Mouse (Mus musculus) lung, embryonic 15.5 days (tissue): ENCODE data around the gene Hnrnpab. TPM values are rescaled to one million over a fixed set of nuclear protein-coding genes. Genes with fewer than 3 reads are reported as not detected.

Experiments used
- ATAC-seq: fragments of 200-750 bp; cut with Nextera tagmentation; 2 replicates; pipeline ENCODE4 v1.8.0; 2017; ENCODE audit warnings: moderate number of reproducible peaks, borderline replicate concordance; ENCODE audit not compliant: low FRiP score, low TSS enrichment; ENCODE audit errors: extremely low read depth
- H3K27ac ChIP-seq: fragments of 300-500 bp; sonication (generic); 2 replicates; pipeline ENCODE4 v1.5.1; 2015; ENCODE audit warnings: moderate library complexity, mild to moderate bottlenecking, inconsistent platforms
- H3K27me3 ChIP-seq: fragments of 300-500 bp; sonication (generic); 2 replicates; pipeline ENCODE4 v1.6.1; 2015; ENCODE audit warnings: inconsistent platforms
- H3K36me3 ChIP-seq: fragments of 300-500 bp; sonication (generic); 2 replicates; pipeline ENCODE4 v1.6.1; 2015; ENCODE audit warnings: inconsistent platforms
- H3K4me1 ChIP-seq: fragments of 300-500 bp; sonication (generic); 2 replicates; pipeline ENCODE4 v1.6.1; 2015; ENCODE audit warnings: inconsistent platforms
- H3K4me2 ChIP-seq: fragments of 300-500 bp; sonication (generic); 2 replicates; pipeline ENCODE4 v1.6.1; 2015; ENCODE audit warnings: inconsistent platforms, mild to moderate bottlenecking, moderate library complexity
- H3K4me3 ChIP-seq: fragments of 300-500 bp; sonication (generic); 2 replicates; pipeline ENCODE4 v1.5.1; 2015; ENCODE audit warnings: mild to moderate bottlenecking, inconsistent platforms
- H3K9ac ChIP-seq: fragments of 300-500 bp; sonication (generic); 2 replicates; pipeline ENCODE4 v1.6.1; 2015; ENCODE audit warnings: inconsistent platforms
- H3K9me3 ChIP-seq: fragments of 300-500 bp; sonication (generic); 2 replicates; pipeline ENCODE4 v1.6.1; 2016; ENCODE audit warnings: inconsistent platforms
- WGBS: fragments of 180-500 bp; shearing (Covaris S2); methylation state at CpG from one replicate; pipeline ENCODE4 v1.1.7; 2015; 5-methylcytosine and 5-hydroxymethylcytosine counted together
- polyA plus RNA-seq: library from polyadenylated mRNA; unstranded; fragments of >200 nt; fragmentation: Nextera tagmentation; extraction: Ambion mirVana; gene quantifications from 2 replicates; pipeline ENCODE4 v1.2.1, GENCODE M21; 2015

Gene Hnrnpab
- 465 and 488 TPM in 2 replicates for polyA plus RNA-seq

DNA sequence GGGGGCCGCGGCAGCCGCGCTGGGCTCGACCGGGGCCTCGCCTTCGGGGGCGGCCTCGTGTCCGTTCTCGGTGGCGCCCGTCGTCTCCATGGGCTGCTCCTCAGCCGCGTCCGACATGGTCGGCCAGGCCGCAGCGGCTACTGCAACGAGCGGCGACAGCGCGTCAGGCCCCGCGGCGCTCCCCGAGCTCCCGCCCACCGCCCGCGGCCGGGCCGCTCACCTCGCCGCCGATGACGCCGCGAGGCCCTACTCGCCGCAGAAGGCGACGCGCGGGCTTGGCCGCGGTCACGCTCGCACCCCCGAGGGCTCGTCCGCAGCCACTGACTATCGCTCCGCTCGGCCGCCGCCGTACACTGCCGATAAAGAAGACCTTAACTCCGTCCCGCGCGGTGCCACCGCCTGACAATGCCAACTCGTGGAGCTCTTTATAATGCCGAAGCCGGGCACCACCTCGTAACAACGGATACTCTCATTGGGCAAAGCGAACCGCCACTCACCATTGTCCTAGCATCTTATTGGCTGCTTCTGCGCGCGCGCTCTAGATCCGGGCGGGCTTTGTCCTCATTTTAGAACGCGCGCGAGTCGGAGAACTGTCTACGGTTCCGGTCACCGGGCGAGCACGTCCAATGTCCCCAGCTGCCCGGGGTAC, at the start of gene Hnrnpab:
Gene Hnrnpab, minus strand, starts transcription at position 401 of the 649 bp plus-strand sequence.
- Histone ChIP-seq H3K4me3 (peak within 1 kb of the TSS; percentile 99), H3K27ac (peak within 1 kb of the TSS; percentile 94), H3K4me1 (peaks cover 33% of the 10 kb centered on the region), H3K9ac (peak within 1 kb of the TSS; percentile 99), H3K27me3 (no peaks in the 10 kb centered on the region), H3K36me3 (peaks cover 40% of the 10 kb centered on the region), H3K9me3 (no peaks in the 10 kb centered on the region), H3K4me2 (peak within 1 kb of the TSS; percentile 80)
- peak; percentile 93 for ATAC-seq
- WGBS: under 1% methylated on average over 83 of the region's 91 CpGs

DNA sequence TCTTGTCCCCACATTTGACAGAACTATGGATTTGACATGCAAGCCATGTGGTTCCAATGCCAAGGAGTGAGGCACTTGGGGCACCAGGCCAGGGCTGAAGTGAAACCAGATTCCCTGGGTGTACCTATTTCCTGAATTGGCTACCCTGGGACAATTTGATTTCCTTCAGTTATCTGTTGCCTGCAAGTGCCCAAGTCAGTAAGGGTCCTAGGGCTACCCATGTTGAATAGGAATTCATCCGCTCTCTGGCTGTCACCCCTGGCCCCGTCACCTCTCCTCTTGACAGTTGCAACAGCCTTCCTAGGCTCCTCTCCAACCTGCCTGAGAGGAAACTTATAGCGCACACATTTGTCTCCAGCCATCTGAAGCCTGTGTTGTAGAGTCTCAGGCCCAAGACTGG, 48.2 kb upstream of the Hnrnpab start:
- Histone ChIP-seq H3K4me2 (no peak overlapping the region), H3K4me1 (peaks cover 24% of the 10 kb centered on the region; the same call in 1 of the 2 replicates), H3K36me3 (no peaks in the 10 kb centered on the region), H3K9ac (no peak overlapping the region), H3K27ac (no peak overlapping the region), H3K27me3 (no peaks in the 10 kb centered on the region), H3K4me3 (no peak overlapping the region), H3K9me3 (no peaks in the 10 kb centered on the region)
- no peak for ATAC-seq
- 84% methylated on average over 3 of the region's 3 CpGs for WGBS

DNA sequence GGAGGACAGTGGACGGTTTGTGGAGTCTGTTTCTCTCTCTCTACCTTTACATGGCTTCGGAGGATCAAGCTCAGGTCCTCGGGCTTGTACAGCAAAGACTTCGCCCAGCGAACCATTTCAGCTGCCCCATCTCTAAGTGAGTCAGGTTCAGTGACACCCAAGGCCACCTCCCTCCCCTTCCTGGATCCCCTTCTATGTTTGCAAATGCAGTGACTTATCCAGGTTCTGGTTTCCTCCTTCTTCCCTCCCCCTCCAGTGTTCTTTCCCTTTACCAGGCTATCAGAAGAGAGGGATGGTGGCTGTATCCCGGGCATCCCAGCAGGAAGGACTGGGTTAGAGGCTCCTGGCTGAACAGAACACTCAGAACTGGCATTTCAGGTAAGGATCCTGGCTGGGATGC, 47.1 kb upstream of the Hnrnpab start:
- no peaks in the 10 kb centered on the region for H3K9me3 ChIP-seq
- H3K9ac ChIP-seq: no peak overlapping the region
- 79% methylated on average over 6 of the region's 6 CpGs for WGBS
- no peaks in the 10 kb centered on the region for H3K36me3 ChIP-seq
- peaks cover 31% of the 10 kb centered on the region for H3K4me1 ChIP-seq
- H3K4me3 ChIP-seq: no peak overlapping the region
- ATAC-seq: no peak
- peaks cover 3% of the 10 kb centered on the region; the same call in 1 of the 2 replicates for H3K27me3 ChIP-seq
- no peak overlapping the region for H3K4me2 ChIP-seq
- no peak overlapping the region for H3K27ac ChIP-seq

DNA sequence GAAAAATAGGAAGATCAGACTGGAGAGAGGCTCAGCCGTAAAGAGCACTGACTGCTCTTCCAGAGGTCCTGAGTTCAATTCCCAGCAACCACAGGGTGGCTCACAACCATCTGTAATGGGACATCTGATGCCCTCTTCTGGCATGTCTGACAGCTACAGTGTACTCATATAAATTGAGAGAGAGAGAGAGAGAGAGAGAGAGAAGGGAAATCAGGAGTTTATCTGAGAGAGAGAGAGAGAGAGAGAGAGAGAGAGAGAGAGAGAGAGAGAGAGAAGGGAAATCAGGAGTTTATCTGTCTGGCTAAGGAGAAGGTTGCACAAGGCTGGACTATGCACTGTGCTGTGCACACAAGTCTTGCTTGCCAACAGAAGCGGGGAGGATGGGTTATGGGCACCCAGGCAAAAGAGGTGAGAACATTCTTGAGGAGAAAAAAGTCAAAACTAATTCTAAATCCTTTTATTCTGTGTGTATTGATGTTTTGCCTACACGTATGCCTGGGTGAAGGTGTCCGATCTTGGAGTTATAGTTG, 46.3 kb upstream of the Hnrnpab start:
- Histone ChIP-seq H3K9ac (no peak overlapping the region), H3K27me3 (peaks cover 3% of the 10 kb centered on the region; the same call in 1 of the 2 replicates), H3K9me3 (no peaks in the 10 kb centered on the region), H3K4me1 (peaks cover 31% of the 10 kb centered on the region), H3K36me3 (no peaks in the 10 kb centered on the region), H3K4me2 (no peak overlapping the region), H3K4me3 (no peak overlapping the region), H3K27ac (no peak overlapping the region)
- 85% methylated on average over 4 of the region's 4 CpGs for WGBS
- no peak for ATAC-seq

DNA sequence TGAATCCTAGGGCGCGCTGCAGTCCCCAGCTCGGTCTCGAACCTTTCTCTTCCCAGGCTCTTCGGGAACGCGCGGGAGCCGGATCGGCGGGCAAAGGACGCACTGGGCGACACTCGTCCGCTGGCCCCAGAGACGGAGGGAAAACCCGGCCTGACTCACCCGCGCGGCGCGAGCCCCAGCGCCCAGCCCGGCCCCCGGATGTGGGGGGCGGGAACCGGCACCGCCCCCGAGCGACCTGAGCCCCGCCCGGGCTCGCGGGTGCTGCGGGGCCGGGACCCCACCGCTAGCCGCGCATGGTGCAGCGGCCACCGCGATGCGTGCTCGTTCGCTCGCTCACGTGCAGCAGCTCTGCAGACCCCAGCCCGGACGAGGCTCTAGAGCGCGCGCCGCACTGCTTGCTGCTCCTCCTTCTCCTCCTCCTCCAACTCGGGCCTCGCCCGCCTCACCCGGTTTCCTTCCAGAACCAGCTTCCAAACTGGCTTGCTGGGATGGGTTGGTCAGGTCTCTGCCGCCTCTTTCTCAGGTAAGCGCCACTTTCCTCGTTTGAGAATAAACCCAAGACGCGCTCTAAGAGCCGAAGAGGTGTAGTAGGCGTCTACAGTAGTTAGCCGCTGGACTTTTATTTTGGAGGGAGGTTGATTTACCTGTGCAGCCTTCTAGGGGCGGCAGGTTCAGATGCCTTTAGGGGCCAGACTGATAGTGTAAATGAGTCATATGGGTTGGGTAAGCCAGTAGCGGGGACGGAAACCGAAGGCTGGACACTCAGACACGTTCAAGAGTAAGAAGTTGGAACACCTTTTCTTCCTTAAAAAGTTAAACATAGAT, 44.3 kb upstream of the Hnrnpab start, which contains the start of the genes N4bp3 and D930048N14Rik:
Gene N4bp3, minus strand, starts transcription at position 152 of the 825 bp plus-strand sequence.
Gene D930048N14Rik, plus strand, starts transcription at position 264 of the 825 bp plus-strand sequence.
- Histone ChIP-seq H3K36me3 (no peaks in the 10 kb centered on the region), H3K4me1 (peaks cover 27% of the 10 kb centered on the region), H3K27me3 (peaks cover 3% of the 10 kb centered on the region; the same call in 1 of the 2 replicates), H3K9ac (peak within 1 kb of the TSS; percentile 66), H3K4me2 (peak within 1 kb of the TSS; percentile 92), H3K27ac (peak within 1 kb of the TSS; percentile 66), H3K4me3 (peak within 1 kb of the TSS; percentile 65), H3K9me3 (no peaks in the 10 kb centered on the region)
- ATAC-seq: peak; percentile 82
- 2% methylated on average over 64 of the region's 70 CpGs for WGBS

DNA sequence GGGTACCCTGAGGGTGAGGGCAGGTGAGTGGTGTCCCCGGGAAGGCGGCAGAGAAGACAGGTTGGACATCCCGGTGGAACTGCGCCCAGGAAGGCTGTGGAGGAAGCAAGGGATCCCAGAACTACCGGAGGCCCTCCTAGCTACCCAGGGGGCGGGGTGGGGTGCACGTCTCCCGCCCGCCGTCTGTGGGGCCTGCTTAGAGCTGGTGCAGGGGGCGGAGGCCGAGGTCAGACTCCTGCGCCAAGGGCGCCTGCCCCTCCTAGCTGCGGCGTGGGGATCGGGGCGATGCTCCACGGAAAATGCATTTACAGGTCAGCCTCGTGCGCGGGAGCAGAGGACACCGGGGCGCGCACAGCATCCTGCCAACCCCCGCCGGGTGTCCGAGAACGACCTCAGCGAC, 43.6 kb upstream of the Hnrnpab start:
- H3K4me2 ChIP-seq: peak overlapping the region; percentile 92
- no peaks in the 10 kb centered on the region for H3K9me3 ChIP-seq
- peak overlapping the region; percentile 66 for H3K9ac ChIP-seq
- H3K4me3 ChIP-seq: peak overlapping the region; percentile 65
- H3K36me3 ChIP-seq: no peaks in the 10 kb centered on the region
- H3K4me1 ChIP-seq: peaks cover 33% of the 10 kb centered on the region
- 2% methylated on average over 30 of the region's 30 CpGs for WGBS
- peak overlapping the region; percentile 66 for H3K27ac ChIP-seq
- peak; percentile 16; the same call in 1 of the 2 replicates for ATAC-seq
- H3K27me3 ChIP-seq: peaks cover 3% of the 10 kb centered on the region; the same call in 1 of the 2 replicates

DNA sequence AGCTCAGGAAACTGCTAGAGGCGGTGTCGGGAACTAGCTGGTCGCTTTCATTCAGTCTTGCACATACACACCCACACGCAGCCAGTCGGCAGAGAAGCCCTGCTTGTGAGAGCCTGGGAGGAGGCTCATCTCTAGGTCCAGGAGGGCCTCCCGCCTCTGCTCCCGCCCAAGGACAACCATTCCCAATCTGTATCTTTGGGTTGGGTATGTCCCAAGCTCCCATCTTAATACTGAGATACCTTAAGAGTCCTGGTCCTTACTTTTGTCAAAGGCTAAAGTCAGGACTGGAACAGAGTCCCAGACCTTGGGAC, 43.2 kb upstream of the Hnrnpab start:
- Histone ChIP-seq H3K4me2 (peak overlapping the region; percentile 92), H3K4me1 (peaks cover 37% of the 10 kb centered on the region), H3K9me3 (no peaks in the 10 kb centered on the region), H3K9ac (peak overlapping the region; percentile 66), H3K36me3 (peaks cover 2% of the 10 kb centered on the region; the same call in 1 of the 2 replicates), H3K27ac (peak overlapping the region; percentile 66), H3K4me3 (peak overlapping the region; percentile 65), H3K27me3 (peaks cover 3% of the 10 kb centered on the region; the same call in 1 of the 2 replicates)
- ATAC-seq: no peak
- 3% methylated on average over 7 of the region's 7 CpGs for WGBS

DNA sequence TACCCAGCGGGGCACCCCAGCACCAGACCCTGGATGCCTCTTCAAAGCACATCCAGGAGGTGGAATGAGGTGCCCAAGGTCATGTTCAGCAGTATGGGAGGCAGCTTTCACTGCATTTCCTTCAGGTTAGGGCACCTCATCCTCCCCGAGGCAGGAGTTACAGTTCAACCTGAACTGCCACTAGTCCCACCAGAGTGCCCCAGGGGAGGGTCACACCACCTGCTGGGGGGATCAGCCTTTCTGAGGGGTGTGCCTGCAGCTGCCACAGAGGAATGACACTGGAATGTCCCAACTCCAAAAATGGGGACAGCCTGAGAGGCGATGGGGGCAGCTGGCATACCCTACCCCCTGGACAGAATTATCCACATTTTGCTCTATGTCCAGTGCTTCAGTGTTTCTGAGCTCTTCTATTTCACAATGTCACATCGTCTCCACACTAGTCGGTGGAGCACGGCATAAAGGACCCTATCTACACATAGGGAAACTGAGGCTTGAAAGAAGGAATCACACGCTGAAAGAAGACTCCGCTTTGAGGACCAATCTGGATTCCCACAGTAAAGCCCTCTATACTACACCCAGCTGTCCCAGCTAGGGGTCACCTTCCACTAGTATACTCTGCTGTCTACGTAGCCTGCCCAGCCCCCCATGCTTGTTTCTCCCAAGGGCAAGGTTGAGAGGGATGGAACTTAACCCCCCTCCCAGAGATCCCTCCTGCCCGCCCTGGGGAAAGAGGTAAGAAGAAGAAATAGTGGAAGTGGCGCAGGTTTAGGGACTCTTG, 42.7 kb upstream of the Hnrnpab start:
- H3K36me3 ChIP-seq: peaks cover 5% of the 10 kb centered on the region; the same call in 1 of the 2 replicates
- H3K9me3 ChIP-seq: no peaks in the 10 kb centered on the region
- 43% methylated on average over 11 of the region's 11 CpGs for WGBS
- peaks cover 3% of the 10 kb centered on the region; the same call in 1 of the 2 replicates for H3K27me3 ChIP-seq
- H3K27ac ChIP-seq: peak overlapping the region; percentile 66
- H3K4me3 ChIP-seq: peak overlapping the region; percentile 65
- H3K4me1 ChIP-seq: peaks cover 43% of the 10 kb centered on the region
- peak overlapping the region; percentile 66 for H3K9ac ChIP-seq
- no peak for ATAC-seq
- peak overlapping the region; percentile 92 for H3K4me2 ChIP-seq

DNA sequence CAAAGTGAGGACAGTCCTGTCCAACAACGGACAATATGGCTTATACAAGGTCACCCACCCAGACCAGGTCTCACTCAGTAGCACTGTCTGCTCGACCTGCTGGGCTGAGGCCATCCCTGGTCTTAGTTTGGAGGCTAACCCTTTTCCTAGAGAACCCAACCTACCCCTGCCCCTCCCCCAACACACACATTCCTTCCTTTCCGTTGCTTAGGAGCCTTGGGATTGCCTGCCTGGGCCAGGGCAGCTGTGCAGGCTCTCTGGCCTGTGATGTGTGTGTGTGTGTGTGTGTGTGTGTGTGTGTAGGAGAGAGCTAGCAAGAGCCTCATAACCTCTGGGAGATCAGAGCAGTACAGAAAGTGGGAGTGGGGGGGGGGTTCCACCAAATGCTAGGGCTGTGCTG, 41.9 kb upstream of the Hnrnpab start:
- 19% methylated on average over 3 of the region's 3 CpGs for WGBS
- ATAC-seq: no peak
- H3K27me3 ChIP-seq: peaks cover 3% of the 10 kb centered on the region; the same call in 1 of the 2 replicates
- H3K4me3 ChIP-seq: peak overlapping the region; percentile 65
- peaks cover 5% of the 10 kb centered on the region; the same call in 1 of the 2 replicates for H3K36me3 ChIP-seq
- H3K9me3 ChIP-seq: no peaks in the 10 kb centered on the region
- H3K27ac ChIP-seq: peak overlapping the region; percentile 66
- H3K4me2 ChIP-seq: peak overlapping the region; percentile 92
- peak overlapping the region; percentile 66; the same call in 1 of the 2 replicates for H3K9ac ChIP-seq
- H3K4me1 ChIP-seq: peaks cover 46% of the 10 kb centered on the region

DNA sequence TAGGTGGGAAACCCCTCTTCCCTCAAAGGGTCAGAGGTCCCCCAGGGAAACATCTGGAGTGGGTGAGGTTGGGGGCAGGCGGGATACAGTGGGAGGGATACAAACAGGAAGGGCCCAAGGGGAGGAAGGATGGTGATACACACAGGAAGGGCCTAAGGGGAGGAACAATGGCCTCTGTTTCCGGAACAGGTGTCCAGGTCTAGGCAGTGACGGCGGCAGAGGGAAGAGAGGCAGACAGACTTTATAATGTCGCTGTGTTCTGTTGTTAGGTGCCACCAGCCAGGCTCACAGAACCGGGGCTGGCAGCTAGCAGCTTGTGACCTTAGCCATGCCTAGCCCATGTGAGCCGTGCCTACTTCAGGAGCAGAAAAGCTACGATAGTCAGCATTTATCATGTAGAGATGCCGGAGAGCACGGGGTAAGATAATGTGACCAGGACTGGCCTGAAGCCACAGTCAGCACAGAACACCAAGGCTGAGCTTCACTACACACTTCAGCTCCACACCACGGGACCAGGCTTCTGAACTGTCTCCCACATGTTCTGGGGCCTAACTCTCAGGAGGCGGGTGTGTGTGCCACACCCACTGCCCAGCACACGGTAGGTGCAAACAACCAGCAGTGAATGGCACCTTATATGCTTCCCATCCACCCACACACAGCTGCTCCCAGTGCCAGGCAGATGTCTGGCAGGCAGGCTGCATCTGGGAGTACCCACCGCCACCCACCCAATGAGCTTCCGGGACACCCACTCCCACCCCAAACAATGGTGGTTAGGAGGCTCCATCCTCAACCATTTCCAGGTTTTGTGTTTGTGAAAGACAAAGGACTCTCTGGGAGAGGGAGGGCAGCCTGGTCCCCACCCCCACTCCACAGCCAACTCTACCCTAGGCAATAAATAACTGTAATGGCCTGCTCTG, 40.4 kb upstream of the Hnrnpab start:
- H3K4me3 ChIP-seq: peak overlapping the region; percentile 20

More for the DNA sequence above, 40.4 kb upstream of the Hnrnpab start:
- WGBS: 64% methylated on average over 15 of the region's 15 CpGs
- Histone ChIP-seq H3K9ac (no peak overlapping the region), H3K36me3 (peaks cover 10% of the 10 kb centered on the region), H3K4me2 (peak overlapping the region; percentile 92), H3K27me3 (peaks cover 3% of the 10 kb centered on the region; the same call in 1 of the 2 replicates), H3K27ac (peak overlapping the region; percentile 79), H3K9me3 (no peaks in the 10 kb centered on the region), H3K4me1 (peaks cover 52% of the 10 kb centered on the region)
- peak; percentile 21; the same call in 1 of the 2 replicates for ATAC-seq
